Mouse (Mus musculus) neural tube, embryonic 14.5 days (tissue): ENCODE measurements at regions not wholly inside any gene's neighbourhood (a gene's known extent, or its start where the extent isn't known, plus 50 kb on each side); places are given as distances from the start of the nearest gene placed in this dataset.

Experiments
- ATAC-seq: fragments of 200-750 bp; cut with Nextera tagmentation; 2 replicates; pipeline ENCODE4 v1.8.0; 2017; ENCODE audit warnings: low read depth, mild to moderate bottlenecking, moderate TSS enrichment, moderate library complexity
- H3K27ac ChIP-seq: fragments of 300-500 bp; sonication (generic); 2 replicates; pipeline ENCODE4 v1.5.1; 2014; ENCODE audit warnings: low read depth, mild to moderate bottlenecking, control low read depth, low read length, moderate library complexity, mixed read lengths
- H3K27me3 ChIP-seq: fragments of 300-500 bp; sonication (generic); 2 replicates; pipeline ENCODE4 v1.6.1; 2014; ENCODE audit warnings: low read length; ENCODE audit not compliant: control insufficient read depth, insufficient read depth
- H3K36me3 ChIP-seq: fragments of 300-500 bp; sonication (generic); 2 replicates; pipeline ENCODE4 v1.6.1; 2014; ENCODE audit warnings: low read length, mixed read lengths; ENCODE audit not compliant: control insufficient read depth, insufficient read depth
- H3K4me1 ChIP-seq: fragments of 300-500 bp; sonication (generic); 2 replicates; pipeline ENCODE4 v1.6.1; 2014; ENCODE audit warnings: low read length; ENCODE audit not compliant: control insufficient read depth, insufficient read depth
- H3K4me2 ChIP-seq: fragments of 300-500 bp; sonication (generic); 2 replicates; pipeline ENCODE4 v1.6.1; 2014; ENCODE audit warnings: mild to moderate bottlenecking, low read depth, low read length, control low read depth
- H3K4me3 ChIP-seq: fragments of 300-500 bp; sonication (generic); 2 replicates; pipeline ENCODE4 v1.5.1; 2014; ENCODE audit warnings: low read depth, low read length, control low read depth, mixed read lengths
- H3K9ac ChIP-seq: fragments of 300-500 bp; sonication (generic); replicated peaks from 2 replicates; pipeline ENCODE4 v1.6.1; 2014; ENCODE audit warnings: low read depth, mild to moderate bottlenecking, control low read depth, low read length, mixed read lengths
- H3K9me3 ChIP-seq: fragments of 300-500 bp; sonication (generic); 2 replicates; pipeline ENCODE4 v1.6.1; 2016; ENCODE audit warnings: low read length; ENCODE audit not compliant: control insufficient read depth
- WGBS: fragments of 180-500 bp; shearing (Covaris S2); extraction: QIAGEN DNeasy Blood & Tissue Kit; methylation state at CpG from one replicate; pipeline ENCODE4 v1.1.7; 2014; 5-methylcytosine and 5-hydroxymethylcytosine counted together

DNA sequence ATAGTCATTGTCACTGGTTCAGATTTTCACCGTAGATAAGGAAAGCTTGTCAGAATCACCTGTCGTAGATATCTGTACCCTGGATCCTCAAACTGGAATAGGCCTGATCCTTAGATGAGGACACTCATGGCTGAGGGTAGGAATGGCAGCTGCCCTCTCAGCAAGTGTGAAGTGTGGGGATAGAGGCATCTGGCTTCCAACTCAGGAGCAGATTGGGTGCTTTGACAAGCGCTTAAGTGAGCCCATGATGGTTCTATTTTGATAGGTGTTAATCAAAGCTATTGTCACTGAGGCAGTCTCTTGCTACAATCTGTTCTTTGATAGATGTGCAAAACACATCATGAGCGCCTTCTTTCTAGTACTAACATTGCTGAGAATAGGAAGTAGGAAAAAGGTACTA is 114.9 kb upstream of the Kcnip4 start:
- H3K36me3 ChIP-seq: no peaks in the 10 kb centered on the region
- no peak overlapping the region for H3K9ac ChIP-seq
- no peak overlapping the region for H3K27ac ChIP-seq
- WGBS: 94% methylated on average over 4 of the region's 4 CpGs
- no peaks in the 10 kb centered on the region for H3K27me3 ChIP-seq
- no peak overlapping the region for H3K4me3 ChIP-seq
- H3K4me1 ChIP-seq: no peaks in the 10 kb centered on the region
- no peak overlapping the region for H3K4me2 ChIP-seq
- no peak for ATAC-seq
- no peaks in the 10 kb centered on the region for H3K9me3 ChIP-seq

DNA sequence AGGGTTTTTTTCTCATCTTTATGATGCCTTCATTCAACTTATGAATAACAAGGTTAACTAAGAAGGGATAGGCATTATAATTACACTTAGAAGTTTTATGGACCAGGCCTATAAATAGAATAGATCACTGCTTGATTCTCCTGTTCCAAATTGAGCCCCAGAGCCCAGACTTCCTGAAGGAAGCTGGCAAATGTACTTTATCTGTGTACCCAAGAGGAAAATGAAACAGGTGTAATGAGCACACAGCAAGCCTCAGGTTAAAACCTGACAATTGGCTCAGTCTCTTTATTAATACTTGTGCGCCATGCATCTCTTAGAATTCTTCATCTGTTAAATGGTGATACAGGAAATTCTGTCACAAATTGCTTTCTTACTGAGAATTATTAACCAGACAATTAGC is 95.4 kb upstream of the Kcnip4 start:
- Histone ChIP-seq H3K27ac (no peak overlapping the region), H3K4me3 (no peak overlapping the region), H3K36me3 (no peaks in the 10 kb centered on the region), H3K9ac (no peak overlapping the region), H3K27me3 (no peaks in the 10 kb centered on the region), H3K4me2 (no peak overlapping the region), H3K9me3 (no peaks in the 10 kb centered on the region), H3K4me1 (no peaks in the 10 kb centered on the region)
- ATAC-seq: no peak
- WGBS: 72% methylated on average over 1 of the region's 1 CpGs

DNA sequence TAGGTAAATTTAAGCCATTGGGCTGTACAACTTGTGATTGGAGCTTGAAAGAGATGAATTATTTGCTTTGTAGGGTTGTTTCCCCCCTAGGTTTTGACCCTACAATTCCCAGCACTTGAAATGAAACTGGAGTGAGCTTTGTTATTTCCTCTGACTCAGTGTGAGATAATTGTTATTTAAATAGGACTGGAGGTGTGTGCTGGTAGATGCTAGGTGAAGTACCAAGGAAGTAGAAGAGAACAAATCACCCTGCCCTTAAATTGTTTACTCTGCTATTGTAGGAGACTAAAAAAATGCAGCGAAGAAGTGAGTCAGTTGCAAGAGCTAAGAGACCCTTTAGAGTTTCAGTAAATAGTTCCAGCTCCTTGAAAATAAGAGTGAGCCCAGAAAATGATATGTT is 82.1 kb upstream of the Kcnip4 start:
- Histone ChIP-seq H3K4me3 (no peak overlapping the region), H3K4me2 (no peak overlapping the region), H3K27ac (no peak overlapping the region), H3K27me3 (no peaks in the 10 kb centered on the region), H3K4me1 (no peaks in the 10 kb centered on the region), H3K9ac (no peak overlapping the region), H3K9me3 (no peaks in the 10 kb centered on the region), H3K36me3 (no peaks in the 10 kb centered on the region)
- no peak for ATAC-seq
- WGBS: 35% methylated on average over 1 of the region's 1 CpGs

DNA sequence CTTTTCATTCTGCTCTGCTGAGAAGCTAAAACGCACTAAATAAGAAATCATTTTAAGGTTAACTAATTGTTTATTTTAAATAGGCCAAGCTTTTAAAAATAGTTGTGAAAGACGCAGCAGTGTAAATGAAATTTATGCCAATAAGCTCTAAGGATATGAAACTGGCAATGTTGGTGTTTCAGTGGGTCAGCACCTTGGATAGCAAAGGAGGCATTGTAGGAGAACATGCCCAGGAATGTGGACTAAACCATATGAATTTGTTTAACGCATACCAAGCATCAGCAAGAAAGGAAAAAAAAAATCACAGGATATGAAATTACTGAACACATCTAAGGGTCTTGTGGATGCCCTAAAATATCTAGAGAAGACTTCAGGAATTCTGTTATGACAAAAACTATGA is 56.1 kb upstream of the Kcnip4 start:
- no peaks in the 10 kb centered on the region for H3K9me3 ChIP-seq
- no peaks in the 10 kb centered on the region for H3K27me3 ChIP-seq
- ATAC-seq: no peak
- H3K4me1 ChIP-seq: no peaks in the 10 kb centered on the region
- H3K36me3 ChIP-seq: no peaks in the 10 kb centered on the region
- no peak overlapping the region for H3K4me2 ChIP-seq
- no peak overlapping the region for H3K9ac ChIP-seq
- no peak overlapping the region for H3K27ac ChIP-seq
- no peak overlapping the region for H3K4me3 ChIP-seq
- 94% methylated on average over 3 of the region's 3 CpGs for WGBS

DNA sequence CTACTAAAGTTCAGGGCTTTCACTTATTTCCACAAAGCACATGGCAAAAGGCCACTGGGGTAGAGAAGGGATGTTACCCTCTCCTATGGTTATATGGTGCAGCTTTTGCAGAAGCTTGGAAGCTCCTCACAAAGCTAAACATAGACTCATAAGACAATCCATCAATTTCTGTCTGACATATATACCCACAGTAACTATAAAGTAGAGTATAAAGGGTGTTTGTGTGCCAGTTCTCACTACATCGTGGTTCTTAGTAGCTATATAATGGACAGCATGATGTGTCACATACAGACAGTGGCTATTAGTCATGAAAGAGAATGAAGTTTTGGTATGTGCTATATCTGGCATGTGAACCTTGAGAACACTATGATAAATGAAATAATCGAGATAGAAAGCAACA is 51.2 kb upstream of the Kcnip4 start:
- 63% methylated on average over 2 of the region's 2 CpGs for WGBS
- no peak for ATAC-seq

More for the DNA sequence above, 51.2 kb upstream of the Kcnip4 start:
- H3K9ac ChIP-seq: no peak overlapping the region
- H3K4me1 ChIP-seq: no peaks in the 10 kb centered on the region
- H3K36me3 ChIP-seq: no peaks in the 10 kb centered on the region
- H3K27me3 ChIP-seq: no peaks in the 10 kb centered on the region
- no peak overlapping the region for H3K27ac ChIP-seq
- no peak overlapping the region for H3K4me2 ChIP-seq
- no peaks in the 10 kb centered on the region for H3K9me3 ChIP-seq
- no peak overlapping the region for H3K4me3 ChIP-seq
